Mouse (Mus musculus) forebrain, embryonic 11.5 days (tissue): ENCODE measurements around the gene Cib2. TPM values are rescaled to one million over a fixed set of nuclear protein-coding genes. Genes with fewer than 3 reads are reported as not detected.

Experiments used
- ATAC-seq: fragments of 200-750 bp; cut with Nextera tagmentation; replicated peaks from 2 replicates; pipeline ENCODE4 v1.8.0; 2017; ENCODE audit warnings: moderate TSS enrichment; ENCODE audit not compliant: low FRiP score
- DNase-seq: peaks from one replicate; pipeline ENCODE4 v3.0.0-alpha.2; 2017; ENCODE audit warnings: low spot score
- H3K27ac ChIP-seq: fragments of 300-500 bp; sonication (generic); 2 replicates; pipeline ENCODE4 v1.5.1; 2014; ENCODE audit warnings: low read depth, low read length
- H3K27me3 ChIP-seq: fragments of 300-500 bp; sonication (generic); 2 replicates; pipeline ENCODE4 v1.6.1; 2014; ENCODE audit warnings: mild to moderate bottlenecking, low read length, mixed read lengths; ENCODE audit not compliant: control insufficient read depth, insufficient read depth
- H3K36me3 ChIP-seq: fragments of 300-500 bp; sonication (generic); 2 replicates; pipeline ENCODE4 v1.6.1; 2014; ENCODE audit warnings: mild to moderate bottlenecking, low read length, moderate library complexity, mixed read lengths; ENCODE audit not compliant: control insufficient read depth, insufficient read depth
- H3K4me1 ChIP-seq: fragments of 300-500 bp; sonication (generic); replicated peaks from 2 replicates; pipeline ENCODE4 v1.6.1; 2014; ENCODE audit warnings: low read length, mixed read lengths; ENCODE audit not compliant: control insufficient read depth, insufficient read depth
- H3K4me2 ChIP-seq: fragments of 300-500 bp; sonication (generic); 2 replicates; pipeline ENCODE4 v1.6.1; 2014; ENCODE audit warnings: low read depth, mild to moderate bottlenecking, low read length, moderate library complexity, mixed read lengths; ENCODE audit not compliant: severe bottlenecking
- H3K4me3 ChIP-seq: fragments of 300-500 bp; sonication (generic); 2 replicates; pipeline ENCODE4 v1.5.1; 2014; ENCODE audit warnings: low read depth, low read length
- H3K9ac ChIP-seq: fragments of 300-500 bp; sonication (generic); 2 replicates; pipeline ENCODE4 v1.6.1; 2014; ENCODE audit warnings: low read length
- H3K9me3 ChIP-seq: fragments of 300-500 bp; sonication (generic); 2 replicates; pipeline ENCODE4 v1.6.1; 2016; ENCODE audit warnings: low read length, mixed read lengths; ENCODE audit not compliant: control insufficient read depth
- WGBS: fragments of 180-500 bp; shearing (Covaris S2); extraction: QIAGEN DNeasy Blood & Tissue Kit; methylation state at CpG from one replicate; pipeline ENCODE4 v1.1.7; 2014; 5-methylcytosine and 5-hydroxymethylcytosine counted together
- polyA plus RNA-seq: library from polyadenylated mRNA; unstranded; fragments of >200 nt; fragmentation: Nextera tagmentation; extraction: Ambion mirVana; gene quantifications from 2 replicates; pipeline ENCODE4 v1.2.1, GENCODE M21; 2014

The Cib2 gene
- polyA plus RNA-seq, 1 experiment from 2014 or later = 15.9 TPM

DNA sequence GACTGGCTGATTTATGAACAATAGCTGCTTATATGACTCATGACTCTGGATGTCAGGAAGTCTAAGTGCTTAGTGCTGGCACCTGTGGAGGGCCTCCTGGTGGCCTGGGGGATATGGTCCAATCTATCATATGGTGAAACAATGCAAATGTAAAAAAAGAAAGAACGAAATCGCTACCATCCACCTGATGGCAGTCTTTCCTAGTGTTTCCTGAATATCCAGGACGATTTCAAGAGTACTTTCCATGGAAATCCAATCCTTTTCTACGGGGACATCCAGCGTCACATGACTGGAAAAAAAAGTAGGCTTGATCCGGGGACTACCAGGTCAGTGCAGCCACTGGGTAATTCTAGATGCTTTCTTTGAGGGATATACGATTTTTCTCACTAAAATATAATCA, 32.3 kb downstream of the Cib2 start:
- no peak overlapping the region for H3K27ac ChIP-seq
- H3K4me2 ChIP-seq = no peak overlapping the region
- DNase-seq (no peak), ATAC-seq (no peak)
- no peaks in the 10 kb centered on the region for H3K9me3 ChIP-seq
- H3K27me3 ChIP-seq = no peaks in the 10 kb centered on the region
- WGBS = 82% methylated on average over 7 of the region's 7 CpGs
- no peak overlapping the region for H3K4me3 ChIP-seq
- no peak overlapping the region for H3K9ac ChIP-seq
- no peaks in the 10 kb centered on the region; the same call in 1 of the 2 replicates for H3K4me1 ChIP-seq
- no peaks in the 10 kb centered on the region for H3K36me3 ChIP-seq

DNA sequence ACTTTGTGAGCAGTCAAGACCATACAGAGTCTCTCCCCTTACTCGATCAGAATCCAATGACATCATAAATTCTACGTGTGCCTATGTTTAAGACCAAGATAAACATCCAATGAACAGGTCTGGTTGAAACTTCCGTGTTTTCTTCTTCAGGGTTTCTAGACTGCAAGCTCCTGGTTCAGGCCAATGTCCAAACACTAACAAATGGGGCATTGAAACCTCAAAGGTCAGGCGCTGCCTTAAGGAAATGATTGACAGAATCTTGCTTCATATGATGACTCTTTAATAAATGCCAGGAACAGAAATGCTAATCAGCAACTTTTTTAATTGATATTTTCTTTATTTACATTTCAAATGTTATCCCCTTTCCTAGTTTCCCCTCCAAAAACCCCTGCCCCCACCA, 39.7 kb downstream of the Cib2 start:
- ATAC-seq = no peak
- H3K9me3 ChIP-seq = no peaks in the 10 kb centered on the region
- 87% methylated on average over 4 of the region's 4 CpGs for WGBS
- no peak for DNase-seq
- no peak overlapping the region for H3K4me2 ChIP-seq
- no peaks in the 10 kb centered on the region for H3K4me1 ChIP-seq
- no peak overlapping the region for H3K4me3 ChIP-seq
- no peak overlapping the region for H3K27ac ChIP-seq
- H3K36me3 ChIP-seq = no peaks in the 10 kb centered on the region
- no peaks in the 10 kb centered on the region for H3K27me3 ChIP-seq
- H3K9ac ChIP-seq = no peak overlapping the region

DNA sequence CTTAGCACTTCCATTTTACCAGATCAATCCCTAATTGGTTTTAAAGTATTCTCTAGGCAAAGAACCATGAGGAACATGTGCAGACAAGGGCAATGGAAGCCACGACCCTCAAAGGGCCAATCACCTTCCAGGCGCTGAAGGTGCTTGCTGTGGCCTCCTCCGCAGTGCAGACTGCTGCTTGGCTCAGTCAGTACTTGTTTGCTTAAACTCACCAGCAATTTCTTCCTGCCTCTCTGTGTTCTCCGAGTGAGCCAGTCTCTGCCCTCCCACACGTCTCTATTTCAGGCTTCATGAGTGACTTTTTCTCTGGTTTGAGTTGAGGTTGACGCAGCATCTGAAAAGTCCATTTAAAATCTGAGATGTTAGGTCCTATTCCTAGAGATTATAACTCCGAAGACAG, 41.1 kb downstream of the Cib2 start:
- no peak for DNase-seq
- Histone ChIP-seq H3K27ac (no peak overlapping the region), H3K4me3 (no peak overlapping the region), H3K9ac (no peak overlapping the region), H3K9me3 (no peaks in the 10 kb centered on the region), H3K4me2 (no peak overlapping the region), H3K36me3 (no peaks in the 10 kb centered on the region), H3K4me1 (no peaks in the 10 kb centered on the region), H3K27me3 (no peaks in the 10 kb centered on the region)
- WGBS = 76% methylated on average over 7 of the region's 7 CpGs
- ATAC-seq = no peak

DNA sequence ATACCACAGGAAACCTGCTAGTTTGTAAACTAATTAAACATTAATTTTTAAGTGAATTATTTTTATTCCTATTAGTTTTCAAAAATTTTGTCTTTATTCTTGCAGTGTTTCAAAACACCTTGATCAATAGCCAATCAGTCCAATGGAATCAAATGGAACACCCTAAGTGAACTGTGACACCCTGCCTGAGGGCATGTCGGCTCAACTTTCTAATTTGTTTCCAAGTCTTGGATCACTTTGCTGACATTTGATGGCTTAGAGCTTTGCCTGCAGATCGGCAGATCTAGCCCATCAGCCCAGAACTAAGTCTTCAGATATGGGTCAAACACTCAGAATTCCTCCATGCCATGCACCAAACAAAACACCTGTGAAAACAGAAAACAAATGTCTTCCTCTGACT, 44.0 kb downstream of the Cib2 start:
- no peak overlapping the region for H3K9ac ChIP-seq
- no peak overlapping the region for H3K4me3 ChIP-seq
- ATAC-seq = no peak
- H3K27ac ChIP-seq = no peak overlapping the region
- WGBS = 83% methylated on average over 2 of the region's 2 CpGs
- DNase-seq = no peak
- no peaks in the 10 kb centered on the region for H3K36me3 ChIP-seq
- H3K4me2 ChIP-seq = no peak overlapping the region
- no peaks in the 10 kb centered on the region for H3K27me3 ChIP-seq
- no peaks in the 10 kb centered on the region for H3K4me1 ChIP-seq
- H3K9me3 ChIP-seq = no peaks in the 10 kb centered on the region

DNA sequence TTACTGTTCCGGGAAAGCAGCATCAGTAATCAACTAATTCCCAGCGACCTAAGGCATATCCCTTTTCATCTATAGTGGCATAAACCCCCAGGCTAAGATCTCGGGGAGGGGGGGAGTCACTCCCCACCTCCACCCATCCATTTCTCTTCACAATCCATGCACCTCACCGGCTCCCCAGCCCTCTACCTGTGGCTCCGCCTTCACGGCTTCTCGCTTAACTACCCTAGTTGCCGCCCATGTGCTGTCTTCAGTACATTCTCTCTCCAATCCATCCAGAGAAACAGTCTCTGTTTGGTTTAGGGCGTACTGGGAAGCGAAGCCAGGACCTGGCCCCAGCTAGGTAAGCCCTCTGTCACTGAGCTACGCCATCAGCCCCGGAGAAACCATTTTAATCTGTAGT, 57.1 kb downstream of the Cib2 start:
- Histone ChIP-seq H3K27me3 (no peaks in the 10 kb centered on the region; the same call in 1 of the 2 replicates), H3K4me1 (0 out of 2 replicates have a peak, but pooled peaks cover 2% of the 10 kb centered on the region), H3K36me3 (no peaks in the 10 kb centered on the region), H3K9me3 (no peaks in the 10 kb centered on the region), H3K27ac (no peak overlapping the region), H3K4me3 (no peak overlapping the region), H3K4me2 (peak overlapping the region; percentile 26), H3K9ac (no peak overlapping the region)
- peak; percentile 53 for DNase-seq
- no peak for ATAC-seq
- 11% methylated on average over 12 of the region's 12 CpGs for WGBS

DNA sequence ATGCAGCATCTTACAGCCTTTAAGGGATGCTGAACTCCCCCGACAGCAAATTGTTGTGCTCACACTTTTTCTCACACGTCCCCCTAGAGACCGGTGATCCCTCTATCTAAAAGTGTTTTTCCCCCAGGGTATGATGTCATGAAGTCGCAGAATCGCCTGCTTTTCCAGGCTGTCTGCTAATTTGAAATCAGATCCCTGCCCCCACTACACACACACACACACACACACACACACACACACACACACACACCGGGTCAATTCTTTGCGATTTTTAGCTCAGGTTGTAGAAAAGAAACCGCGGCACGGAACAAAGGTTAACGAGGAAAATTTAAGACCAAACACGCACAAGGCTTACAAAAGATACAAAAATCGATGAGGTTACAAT, 57.9 kb downstream of the Cib2 start:
- WGBS = 3% methylated on average over 13 of the region's 13 CpGs
- H3K9ac ChIP-seq = peak overlapping the region; percentile 82; the same call in 1 of the 2 replicates
- peak overlapping the region; percentile 80 for H3K4me3 ChIP-seq
- ATAC-seq (peak; percentile 29), DNase-seq (no peak)
- no peaks in the 10 kb centered on the region; the same call in 1 of the 2 replicates for H3K27me3 ChIP-seq
- H3K4me1 ChIP-seq = 0 out of 2 replicates have a peak, but pooled peaks cover 2% of the 10 kb centered on the region
- H3K9me3 ChIP-seq = no peaks in the 10 kb centered on the region
- peak overlapping the region; percentile 96 for H3K4me2 ChIP-seq
- H3K36me3 ChIP-seq = no peaks in the 10 kb centered on the region
- no peak overlapping the region for H3K27ac ChIP-seq

DNA sequence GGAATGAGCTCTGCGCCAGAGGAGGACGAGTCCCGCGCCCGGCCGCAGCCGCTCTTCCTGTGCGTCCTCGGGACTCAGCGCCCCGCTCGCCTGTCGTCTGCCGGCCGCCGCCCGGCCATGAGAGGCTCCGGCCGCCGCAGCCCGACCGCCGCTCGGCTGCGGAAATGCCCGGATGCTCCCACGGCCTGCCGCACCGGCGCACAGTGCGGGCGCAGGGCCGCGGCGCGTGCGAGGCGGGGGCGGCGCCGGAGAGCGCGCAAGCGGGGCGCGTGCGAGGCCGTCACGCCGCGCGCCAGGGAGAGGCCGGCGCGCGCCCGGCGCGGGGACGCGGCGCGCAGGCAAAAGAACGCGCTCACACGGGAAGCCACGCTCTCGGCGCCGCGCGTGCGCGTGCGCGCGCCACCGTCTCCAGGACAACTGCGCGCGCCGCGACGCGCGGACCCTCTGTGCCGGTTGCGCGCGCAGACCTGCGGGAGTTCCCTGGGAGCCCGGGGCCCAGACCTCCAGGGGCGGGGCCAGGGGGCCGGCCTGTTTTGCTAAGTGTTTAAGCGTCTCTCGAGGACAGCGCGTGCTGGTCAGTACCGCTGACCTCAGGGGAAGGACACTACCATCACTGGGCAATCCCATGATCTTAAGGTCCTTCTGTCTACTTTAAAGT, 58.4 kb downstream of the Cib2 start, which contains the start of gene Dmxl2:
TSS of gene Dmxl2 (minus strand) at position 174 of the 658 bp plus-strand sequence.
- peak within 1 kb of the TSS; percentile 63 for H3K27ac ChIP-seq
- H3K36me3 ChIP-seq = no peaks in the 10 kb centered on the region
- H3K4me2 ChIP-seq = peak within 1 kb of the TSS; percentile 96
- under 1% methylated on average over 92 of the region's 99 CpGs for WGBS
- peak; percentile 93 for ATAC-seq
- no peaks in the 10 kb centered on the region; the same call in 1 of the 2 replicates for H3K27me3 ChIP-seq
- peak; percentile 95 for DNase-seq
- peak within 1 kb of the TSS; percentile 82 for H3K9ac ChIP-seq
- peak within 1 kb of the TSS; percentile 80 for H3K4me3 ChIP-seq
- H3K4me1 ChIP-seq = 0 out of 2 replicates have a peak, but pooled peaks cover 2% of the 10 kb centered on the region
- H3K9me3 ChIP-seq = no peaks in the 10 kb centered on the region

DNA sequence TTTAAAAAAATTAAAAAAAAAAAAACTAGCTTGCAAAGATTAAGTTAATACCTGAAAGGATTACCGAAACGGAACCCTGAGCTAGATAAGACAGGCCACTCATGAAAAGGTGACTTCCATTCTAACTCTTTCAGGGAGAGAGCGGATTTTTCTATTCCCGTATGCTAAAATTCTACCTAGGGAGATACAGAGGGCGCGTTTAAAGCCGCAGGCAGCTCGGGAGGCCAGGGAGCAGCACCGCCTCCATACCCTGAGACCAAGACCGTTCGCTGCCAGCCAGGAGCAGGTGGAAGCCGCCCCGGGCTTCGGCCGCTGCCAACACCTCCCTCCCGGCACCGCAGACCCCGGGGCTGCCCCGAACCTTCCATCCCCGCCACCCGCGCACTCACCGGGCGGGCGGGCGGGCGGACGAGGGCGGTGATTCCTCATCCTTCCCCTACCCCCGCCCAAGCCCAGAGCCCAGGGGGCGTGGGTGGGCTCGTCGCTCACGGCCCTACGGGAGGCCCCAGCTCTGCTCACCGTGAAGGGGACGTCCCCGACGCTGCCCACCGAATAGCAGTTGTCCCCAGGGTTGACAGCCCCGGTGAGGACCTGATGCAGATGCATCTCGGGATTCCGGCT, 59.1 kb downstream of the Cib2 start:
- peak; percentile 79 for ATAC-seq
- Histone ChIP-seq H3K27me3 (no peaks in the 10 kb centered on the region; the same call in 1 of the 2 replicates), H3K36me3 (no peaks in the 10 kb centered on the region), H3K9ac (peak overlapping the region; percentile 82), H3K4me2 (peak overlapping the region; percentile 96), H3K4me1 (0 out of 2 replicates have a peak, but pooled peaks cover 2% of the 10 kb centered on the region), H3K4me3 (peak overlapping the region; percentile 80), H3K27ac (peak overlapping the region; percentile 63), H3K9me3 (no peaks in the 10 kb centered on the region)
- under 1% methylated on average over 40 of the region's 43 CpGs for WGBS
- no peak for DNase-seq
